Mouse (Mus musculus) intestine, postnatal 0 days (tissue): ENCODE results near the gene Coro2b. TPM values are rescaled to one million over a fixed set of nuclear protein-coding genes. Genes with fewer than 3 reads are reported as not detected.

ENCODE experiments used
- ATAC-seq: fragments of 200-750 bp; cut with Nextera tagmentation; 2 replicates; pipeline ENCODE4 v1.8.0; 2017; ENCODE audit warnings: mild to moderate bottlenecking, moderate TSS enrichment, moderate library complexity
- H3K27ac ChIP-seq: fragments of 300-500 bp; sonication (generic); 2 replicates; pipeline ENCODE4 v1.5.1; 2014; ENCODE audit warnings: mild to moderate bottlenecking, low read depth, low read length, moderate library complexity
- H3K27me3 ChIP-seq: fragments of 300-500 bp; sonication (generic); replicated peaks from 2 replicates; pipeline ENCODE4 v1.6.1; 2014; ENCODE audit warnings: low read length, mixed read lengths; ENCODE audit not compliant: control insufficient read depth, insufficient read depth
- H3K36me3 ChIP-seq: fragments of 300-500 bp; sonication (generic); 2 replicates; pipeline ENCODE4 v1.6.1; 2014; ENCODE audit warnings: mild to moderate bottlenecking, moderate library complexity; ENCODE audit not compliant: control insufficient read depth, insufficient read depth
- H3K4me1 ChIP-seq: fragments of 300-500 bp; sonication (generic); replicated peaks from 2 replicates; pipeline ENCODE4 v1.6.1; 2014; ENCODE audit warnings: antibody characterized with exemption, low read length, mixed read lengths; ENCODE audit not compliant: control insufficient read depth, insufficient read depth
- H3K4me2 ChIP-seq: fragments of 300-500 bp; sonication (generic); replicated peaks from 2 replicates; pipeline ENCODE4 v1.6.1; 2014; ENCODE audit warnings: low read depth, mild to moderate bottlenecking, moderate library complexity
- H3K4me3 ChIP-seq: fragments of 300-500 bp; sonication (generic); 2 replicates; pipeline ENCODE4 v1.5.1; 2014; ENCODE audit warnings: low read depth, low read length
- H3K9ac ChIP-seq: fragments of 300-500 bp; sonication (generic); 2 replicates; pipeline ENCODE4 v1.6.1; 2014; ENCODE audit warnings: mild to moderate bottlenecking, low read depth, low read length
- H3K9me3 ChIP-seq: fragments of 300-500 bp; sonication (generic); 2 replicates; pipeline ENCODE4 v1.6.1; 2016; ENCODE audit warnings: mixed run types; ENCODE audit not compliant: control insufficient read depth
- CTCF ChIP-seq: sonication (generic); IDR thresholded peaks from 2 replicates; pipeline ENCODE4 v1.5.1; 2016; ENCODE audit warnings: low read depth, mild to moderate bottlenecking, control low read depth, antibody characterized with exemption, moderate library complexity
- whole genome bisulfite sequencing: fragments of 180-500 bp; shearing (Covaris S2); extraction: QIAGEN DNeasy Blood & Tissue Kit; methylation state at CpG from one replicate; pipeline ENCODE4 v1.1.7; 2014; 5-methylcytosine and 5-hydroxymethylcytosine counted together
- polyA plus RNA-seq: library from polyadenylated mRNA; unstranded; fragments of >200 nt; fragmentation: Nextera tagmentation; extraction: Ambion mirVana; gene quantifications from 2 replicates; pipeline ENCODE4 v1.2.1, GENCODE M21; 2015

The Coro2b gene
- polyA plus RNA-seq, 1 experiment from 2014 or later: 2.9 TPM

DNA sequence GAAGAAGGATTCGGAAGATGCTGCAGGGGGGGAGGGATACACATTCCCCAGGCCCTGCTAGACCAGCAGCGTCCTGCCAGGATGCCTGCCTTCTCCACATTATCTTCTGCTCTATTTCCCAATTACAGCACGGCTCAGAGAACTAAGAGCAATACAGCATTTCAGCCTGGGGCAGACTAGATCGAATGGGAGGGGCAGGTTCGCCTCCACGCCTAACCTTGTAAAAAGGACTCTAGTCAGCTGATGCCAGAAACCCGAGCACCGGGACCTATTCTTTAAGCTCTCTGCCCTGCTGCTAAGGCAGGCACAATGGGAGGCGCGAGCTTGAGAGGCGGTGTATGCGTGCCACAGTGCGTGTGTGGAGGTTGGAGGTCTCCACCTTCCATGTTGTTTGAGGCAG lies 67.7 kb downstream of the Coro2b start:
- 68% methylated on average over 13 of the region's 13 CpGs for WGBS
- H3K4me3 ChIP-seq: no peak overlapping the region

DNA sequence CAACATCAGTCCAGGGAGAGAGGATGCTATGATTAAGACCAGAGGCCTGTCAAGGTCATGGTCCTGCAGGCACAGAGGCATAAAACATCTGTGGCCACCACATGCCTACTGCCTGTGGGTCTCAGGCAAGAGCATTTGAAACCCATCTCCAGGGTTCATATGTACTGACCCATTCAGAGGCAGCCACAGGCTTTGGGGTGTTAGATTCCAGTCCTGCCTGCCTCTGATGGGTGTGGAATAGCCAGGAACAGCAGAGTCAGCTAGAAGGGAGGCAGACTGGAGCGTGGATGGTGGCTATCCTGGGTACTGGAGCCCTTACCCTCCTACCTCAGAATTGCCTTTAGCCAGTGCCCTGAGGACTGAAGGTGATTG lies 69.4 kb downstream of the Coro2b start:
- H3K4me2 ChIP-seq: no peak overlapping the region
- 84% methylated on average over 1 of the region's 1 CpGs for WGBS
- no peaks in the 10 kb centered on the region for H3K27me3 ChIP-seq
- H3K9me3 ChIP-seq: no peaks in the 10 kb centered on the region
- no peak overlapping the region for H3K4me3 ChIP-seq
- no peak overlapping the region for H3K27ac ChIP-seq
- no peaks in the 10 kb centered on the region for H3K4me1 ChIP-seq
- ATAC-seq: no peak
- H3K9ac ChIP-seq: no peak overlapping the region
- TF ChIP-seq CTCF: no peak
- H3K36me3 ChIP-seq: no peaks in the 10 kb centered on the region

More for the DNA sequence above, 67.7 kb downstream of the Coro2b start:
- Histone ChIP-seq H3K9me3 (no peaks in the 10 kb centered on the region), H3K4me1 (no peaks in the 10 kb centered on the region), H3K9ac (no peak overlapping the region), H3K27me3 (no peaks in the 10 kb centered on the region), H3K36me3 (no peaks in the 10 kb centered on the region), H3K27ac (no peak overlapping the region), H3K4me2 (no peak overlapping the region)
- no peak for TF ChIP-seq CTCF
- no peak for ATAC-seq

DNA sequence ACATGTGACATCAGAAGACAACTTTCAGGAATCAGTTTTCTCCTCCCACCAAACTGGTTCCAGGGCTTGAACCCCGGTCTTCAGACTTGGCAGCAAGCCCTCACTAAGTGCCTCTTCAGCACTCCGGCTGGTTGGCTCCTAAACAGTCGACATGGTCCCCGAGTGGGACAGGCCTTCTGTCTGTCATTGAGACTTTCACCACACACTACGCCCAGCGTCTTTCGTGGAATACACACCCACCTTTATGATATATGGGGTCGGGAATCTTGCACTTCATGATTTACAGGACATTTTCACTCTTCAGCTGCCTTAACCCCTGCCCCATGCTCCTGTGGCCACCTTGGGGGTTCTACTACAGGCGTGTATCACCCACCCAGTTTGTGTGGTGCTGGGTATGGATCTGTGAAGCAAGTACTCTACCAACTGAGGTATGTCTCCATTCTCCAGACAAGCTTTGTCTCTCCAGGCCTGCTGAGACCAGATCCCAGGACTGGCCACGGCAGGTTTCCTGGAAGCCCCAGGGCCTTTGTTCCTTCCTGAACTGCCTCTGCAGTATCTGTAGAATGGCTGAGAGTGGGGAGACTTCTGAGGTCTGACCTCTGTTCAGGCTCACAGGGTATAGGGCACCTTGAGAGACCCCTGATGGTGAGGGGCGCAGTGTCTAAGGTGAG lies 70.0 kb downstream of the Coro2b start:
- ATAC-seq: no peak
- 75% methylated on average over 11 of the region's 11 CpGs for WGBS

DNA sequence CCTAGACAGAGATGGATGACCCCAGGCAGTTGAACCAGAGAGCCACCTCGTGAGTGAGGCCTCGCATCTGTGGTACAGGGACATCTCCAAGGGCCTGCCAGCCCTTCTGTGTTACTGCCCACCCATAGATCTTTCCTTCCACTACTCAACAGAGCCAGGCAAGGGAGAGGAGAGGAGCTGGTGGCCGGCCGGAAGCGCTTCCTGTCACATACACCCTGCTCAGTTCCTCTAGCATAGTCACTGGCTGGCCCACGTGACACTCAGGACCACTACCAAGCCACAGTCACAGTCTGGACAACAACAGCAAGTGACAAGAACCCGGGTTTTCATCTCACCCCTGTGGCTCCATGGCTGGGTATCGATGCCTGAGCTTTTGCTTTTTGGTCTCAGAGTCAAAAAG lies 70.8 kb downstream of the Coro2b start:
- Histone ChIP-seq H3K4me1 (no peaks in the 10 kb centered on the region), H3K4me3 (no peak overlapping the region), H3K9ac (no peak overlapping the region), H3K4me2 (no peak overlapping the region), H3K27ac (no peak overlapping the region), H3K9me3 (no peaks in the 10 kb centered on the region), H3K36me3 (no peaks in the 10 kb centered on the region), H3K27me3 (no peaks in the 10 kb centered on the region)
- 82% methylated on average over 8 of the region's 8 CpGs for WGBS
- no peak for TF ChIP-seq CTCF
- no peak for ATAC-seq

More for the DNA sequence above, 70.0 kb downstream of the Coro2b start:
- no peak overlapping the region for H3K4me2 ChIP-seq
- H3K27me3 ChIP-seq: no peaks in the 10 kb centered on the region
- H3K27ac ChIP-seq: no peak overlapping the region
- H3K4me1 ChIP-seq: no peaks in the 10 kb centered on the region
- H3K9me3 ChIP-seq: no peaks in the 10 kb centered on the region
- TF ChIP-seq CTCF: no peak
- no peaks in the 10 kb centered on the region for H3K36me3 ChIP-seq
- H3K4me3 ChIP-seq: no peak overlapping the region
- no peak overlapping the region for H3K9ac ChIP-seq

DNA sequence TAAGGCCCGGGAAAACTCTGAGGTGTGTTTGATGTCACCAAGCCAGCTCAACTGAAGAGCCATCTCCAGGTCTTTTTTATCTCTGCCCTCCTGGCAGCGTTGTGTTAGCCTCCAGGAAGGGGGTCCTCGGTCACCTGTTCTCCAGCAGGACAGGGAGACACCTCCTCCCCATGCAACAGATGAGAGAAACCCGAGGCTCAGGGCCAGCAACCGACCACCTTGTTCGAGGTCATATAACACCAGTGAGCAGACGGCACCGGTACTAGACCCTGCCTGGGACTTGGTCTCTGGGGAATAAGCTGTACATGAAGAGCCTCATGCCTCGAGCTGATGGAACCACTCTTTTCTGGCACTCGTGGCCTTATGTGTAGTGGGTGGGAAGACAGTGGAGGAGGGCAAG lies 72.1 kb downstream of the Coro2b start:
- Histone ChIP-seq H3K4me1 (no peaks in the 10 kb centered on the region), H3K27me3 (no peaks in the 10 kb centered on the region), H3K4me3 (no peak overlapping the region), H3K27ac (no peak overlapping the region), H3K36me3 (no peaks in the 10 kb centered on the region), H3K9ac (no peak overlapping the region), H3K4me2 (no peak overlapping the region), H3K9me3 (no peaks in the 10 kb centered on the region)
- 82% methylated on average over 10 of the region's 10 CpGs for WGBS
- TF ChIP-seq CTCF: no peak
- ATAC-seq: no peak

DNA sequence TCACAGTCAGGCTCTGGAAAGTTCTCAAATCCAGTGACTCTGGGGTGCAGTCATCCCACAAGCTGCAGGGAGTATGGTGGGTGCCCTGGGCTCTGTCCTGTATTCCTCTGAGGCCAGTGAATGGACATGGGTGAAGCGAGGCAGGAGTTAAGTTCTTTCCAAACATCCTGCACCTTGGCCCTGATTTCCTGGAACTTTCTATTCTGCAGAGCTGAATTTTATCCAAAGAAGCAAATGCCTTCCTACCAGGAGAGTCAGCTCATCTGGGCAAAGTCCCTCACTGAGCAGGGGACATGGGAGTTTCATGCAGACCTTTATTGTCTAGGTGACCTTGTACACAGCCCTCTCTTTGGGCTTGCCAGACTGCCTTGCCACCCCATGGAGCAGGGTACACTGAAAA lies 75.1 kb downstream of the Coro2b start:
- TF ChIP-seq CTCF: no peak
- Histone ChIP-seq H3K27me3 (no peaks in the 10 kb centered on the region), H3K4me3 (no peak overlapping the region), H3K4me2 (no peak overlapping the region), H3K4me1 (no peaks in the 10 kb centered on the region), H3K9me3 (no peaks in the 10 kb centered on the region), H3K9ac (no peak overlapping the region), H3K36me3 (no peaks in the 10 kb centered on the region), H3K27ac (no peak overlapping the region)
- ATAC-seq: no peak
- 62% methylated on average over 1 of the region's 1 CpGs for WGBS

DNA sequence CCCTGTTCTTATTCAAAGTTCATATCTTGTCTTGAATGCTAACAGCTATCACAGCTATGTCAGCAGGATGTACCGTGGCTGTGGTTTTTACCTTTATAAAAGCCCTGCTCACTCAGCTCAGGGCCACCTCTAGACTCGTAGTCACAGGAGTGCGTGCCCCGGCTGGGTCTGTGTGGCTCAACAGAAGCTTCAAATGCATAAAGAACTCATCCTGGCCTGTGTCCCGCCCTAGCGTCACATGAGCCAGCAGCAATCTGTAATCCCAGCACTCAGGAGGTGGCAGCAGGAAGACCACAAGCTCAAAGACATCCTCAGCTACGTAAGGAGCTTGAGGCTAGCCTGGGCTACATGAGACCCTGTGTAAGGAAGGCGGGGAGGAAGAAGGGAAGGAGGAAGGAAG lies 75.7 kb downstream of the Coro2b start:
- 85% methylated on average over 8 of the region's 8 CpGs for WGBS
- no peak for TF ChIP-seq CTCF
- H3K27ac ChIP-seq: no peak overlapping the region

More for the DNA sequence above, 75.7 kb downstream of the Coro2b start:
- no peaks in the 10 kb centered on the region for H3K9me3 ChIP-seq
- H3K36me3 ChIP-seq: no peaks in the 10 kb centered on the region
- no peaks in the 10 kb centered on the region for H3K27me3 ChIP-seq
- ATAC-seq: no peak
- H3K4me3 ChIP-seq: no peak overlapping the region
- no peak overlapping the region for H3K4me2 ChIP-seq
- H3K9ac ChIP-seq: no peak overlapping the region
- no peaks in the 10 kb centered on the region for H3K4me1 ChIP-seq
